Mouse (Mus musculus) CH12.LX (cell line): ENCODE results near the gene Olfr145. TPM values are rescaled to one million over a fixed set of nuclear protein-coding genes. Genes with fewer than 3 reads are reported as not detected.

ENCODE experiments used
- DNase-seq: peaks from one replicate; pipeline ENCODE4 v3.0.0-alpha.2; 2013; ENCODE audit errors: extremely low read depth
- H3K27ac ChIP-seq: 2 replicates; pipeline ENCODE4 v1.5.1; 2012; ENCODE audit warnings: low read depth, mild to moderate bottlenecking, control low read depth, moderate library complexity; ENCODE audit not compliant: insufficient read depth
- H3K27me3 ChIP-seq: replicated peaks from 2 replicates; pipeline ENCODE3; 2012; ENCODE audit warnings: inconsistent platforms
- H3K36me3 ChIP-seq, 2 experiments: replicated peaks in 1 of 2; 2 replicates each; pipeline versions ENCODE3 to v1.6.1; 2012; ENCODE audit warnings: inconsistent platforms in 1 of 2, low read length in 1 of 2, mild to moderate bottlenecking in 1 of 2, mixed read lengths in 1 of 2, moderate library complexity in 1 of 2; ENCODE audit not compliant: control insufficient read depth in 1 of 2, insufficient read depth in 1 of 2
- H3K4me1 ChIP-seq, 2 experiments: 2 replicates each; pipeline ENCODE4 v1.6.1; 2012; ENCODE audit warnings: inconsistent platforms in 1 of 2, moderate library complexity in 1 of 2; ENCODE audit not compliant: insufficient read depth in 2 of 2, control insufficient read depth in 1 of 2
- H3K4me2 ChIP-seq: 2 replicates; pipeline ENCODE4 v1.6.1; 2012; ENCODE audit warnings: low read depth, mild to moderate bottlenecking, control low read depth; ENCODE audit not compliant: poor library complexity, insufficient read depth, severe bottlenecking
- H3K4me3 ChIP-seq, 3 experiments: fragments of 150-350 bp in 1 of 3; sonication (generic) in 1 of 3; replicated peaks in 1 of 3; 2 replicates each; pipeline versions ENCODE3 to v1.5.1; 2011 to 2012; ENCODE audit warnings: low read depth in 2 of 3, low read length in 2 of 3, mild to moderate bottlenecking in 2 of 3, moderate library complexity in 2 of 3, control low read depth in 1 of 3, improper control_type of control experiment in 1 of 3, inconsistent platforms in 1 of 3, mixed read lengths in 1 of 3; ENCODE audit not compliant: poor library complexity in 1 of 3
- H3K79me2 ChIP-seq: replicated peaks from 2 replicates; pipeline ENCODE4 v1.6.1; 2012; ENCODE audit warnings: mild to moderate bottlenecking, moderate library complexity; ENCODE audit not compliant: control insufficient read depth, poor library complexity, insufficient read depth, severe bottlenecking; ENCODE audit errors: extremely low read depth
- H3K9ac ChIP-seq: 2 replicates; pipeline ENCODE4 v1.6.1; 2012; ENCODE audit warnings: low read depth, mild to moderate bottlenecking, control low read depth, moderate library complexity; ENCODE audit not compliant: insufficient read depth
- H3K9me3 ChIP-seq: replicated peaks from 2 replicates; pipeline ENCODE3; 2012; ENCODE audit warnings: low read length, inconsistent platforms, mixed read lengths
- BHLHE40 ChIP-seq: IDR thresholded peaks from 2 replicates; pipeline ENCODE4 v1.6.1; 2011; ENCODE audit warnings: mild to moderate bottlenecking, low read depth, low read length, improper control_type of control experiment
- CHD1 ChIP-seq: IDR thresholded peaks from 2 replicates; pipeline ENCODE4 v1.6.1; 2012; ENCODE audit warnings: low read depth, low read length, improper control_type of control experiment, inconsistent platforms
- CHD2 ChIP-seq: IDR thresholded peaks from 2 replicates; pipeline ENCODE4 v1.6.1; 2011; ENCODE audit warnings: low read length, improper control_type of control experiment
- CTCF ChIP-seq, 2 experiments: IDR thresholded peaks in 1 of 2; conservative IDR thresholded peaks in 1 of 2; 2 replicates each; pipeline ENCODE4 v1.5.1; 2011 to 2012; ENCODE audit warnings: low read depth in 2 of 2, low read length in 2 of 2, improper control_type of control experiment in 1 of 2, inconsistent platforms in 1 of 2, mild to moderate bottlenecking in 1 of 2, moderate library complexity in 1 of 2
- ELF1 ChIP-seq: IDR thresholded peaks from 2 replicates; pipeline ENCODE4 v1.6.1; 2014; ENCODE audit warnings: low read depth, mild to moderate bottlenecking, inconsistent platforms, low read length, improper control_type of control experiment
- EP300 ChIP-seq: IDR thresholded peaks from 2 replicates; pipeline ENCODE4 v1.6.1; 2011; ENCODE audit warnings: low read length, improper control_type of control experiment
- ETS1 ChIP-seq: conservative IDR thresholded peaks from 2 replicates; pipeline ENCODE4 v1.6.1; 2012; ENCODE audit warnings: low read depth, mild to moderate bottlenecking, inconsistent platforms, low read length, improper control_type of control experiment, moderate library complexity
- JUN ChIP-seq: IDR thresholded peaks from 2 replicates; pipeline ENCODE4 v1.6.1; 2011; ENCODE audit warnings: low read depth, mild to moderate bottlenecking, low read length, improper control_type of control experiment, moderate library complexity; ENCODE audit not compliant: insufficient read depth
- JUND ChIP-seq: conservative IDR thresholded peaks from 2 replicates; pipeline ENCODE4 v1.6.1; 2011; ENCODE audit warnings: low read depth, low read length, improper control_type of control experiment
- KAT2A ChIP-seq: IDR thresholded peaks from 2 replicates; pipeline ENCODE4 v1.6.1; 2012; ENCODE audit warnings: low read length, improper control_type of control experiment, inconsistent platforms; ENCODE audit not compliant: insufficient replicate concordance
- MAFK ChIP-seq: IDR thresholded peaks from 2 replicates; pipeline ENCODE4 v1.6.1; 2011; ENCODE audit warnings: low read length, improper control_type of control experiment; ENCODE audit not compliant: insufficient replicate concordance
- MAX ChIP-seq: IDR thresholded peaks from 2 replicates; pipeline ENCODE4 v1.6.1; 2011; ENCODE audit warnings: low read length, improper control_type of control experiment
- MAZ ChIP-seq: IDR thresholded peaks from 2 replicates; pipeline ENCODE4 v1.6.1; 2012; ENCODE audit warnings: low read depth, mild to moderate bottlenecking, inconsistent platforms, low read length, improper control_type of control experiment, moderate library complexity
- MEF2A ChIP-seq: IDR thresholded peaks from 2 replicates; pipeline ENCODE4 v1.6.1; 2014; ENCODE audit warnings: low read depth, mild to moderate bottlenecking, inconsistent platforms, low read length, improper control_type of control experiment, borderline replicate concordance
- MXI1 ChIP-seq: IDR thresholded peaks from 2 replicates; pipeline ENCODE4 v1.6.1; 2011; ENCODE audit warnings: mild to moderate bottlenecking, low read depth, low read length, improper control_type of control experiment
- NELFE ChIP-seq: IDR thresholded peaks from 2 replicates; pipeline ENCODE4 v1.6.1; 2011; ENCODE audit warnings: low read depth, low read length, improper control_type of control experiment
- PAX5 ChIP-seq: IDR thresholded peaks from 2 replicates; pipeline ENCODE4 v1.6.1; 2012; ENCODE audit warnings: low read length, inconsistent platforms, mixed read lengths
- POLR2A ChIP-seq: IDR thresholded peaks from 2 replicates; pipeline ENCODE4 v1.6.1; 2011; ENCODE audit warnings: low read depth, mild to moderate bottlenecking, improper control_type of control experiment, low read length
- POLR2AphosphoS2 ChIP-seq: IDR thresholded peaks from 2 replicates; pipeline ENCODE4 v1.6.1; 2011; ENCODE audit warnings: low read depth, low read length, improper control_type of control experiment
- SIN3A ChIP-seq: IDR thresholded peaks from 2 replicates; pipeline ENCODE4 v1.6.1; 2012; ENCODE audit warnings: low read length, improper control_type of control experiment, inconsistent platforms
- SMC3 ChIP-seq: IDR thresholded peaks from 2 replicates; pipeline ENCODE4 v1.6.1; 2011; ENCODE audit warnings: low read depth, low read length, improper control_type of control experiment
- TBP ChIP-seq: conservative IDR thresholded peaks from 2 replicates; pipeline ENCODE4 v1.6.1; 2011; ENCODE audit warnings: low read depth, low read length, improper control_type of control experiment
- TCF12 ChIP-seq: IDR thresholded peaks from 2 replicates; pipeline ENCODE4 v1.6.1; 2014; ENCODE audit warnings: low read depth, mild to moderate bottlenecking, inconsistent platforms, low read length, improper control_type of control experiment
- UBTF ChIP-seq: IDR thresholded peaks from 2 replicates; pipeline ENCODE4 v1.6.1; 2012; ENCODE audit warnings: low read depth, mild to moderate bottlenecking, inconsistent platforms, low read length, improper control_type of control experiment, moderate library complexity
- USF2 ChIP-seq: conservative IDR thresholded peaks from 2 replicates; pipeline ENCODE4 v1.6.1; 2011; ENCODE audit warnings: low read depth, low read length, improper control_type of control experiment
- ZC3H11A ChIP-seq: IDR thresholded peaks from 2 replicates; pipeline ENCODE4 v1.6.1; 2012; ENCODE audit warnings: low read depth, mild to moderate bottlenecking, inconsistent platforms, low read length, improper control_type of control experiment
- ZKSCAN1 ChIP-seq: IDR thresholded peaks from 2 replicates; pipeline ENCODE4 v1.6.1; 2012; ENCODE audit warnings: low read depth, inconsistent platforms, low read length, improper control_type of control experiment, borderline replicate concordance
- ZMIZ1 ChIP-seq: IDR thresholded peaks from 2 replicates; pipeline ENCODE4 v1.6.1; 2012; ENCODE audit warnings: low read depth, mild to moderate bottlenecking, inconsistent platforms, low read length, improper control_type of control experiment
- dilution Hi-C: fragments of 300-500 bp; cut with MboI; formaldehyde crosslinking; loops from 2 replicates; pipeline ENCODE4 v1.14.3; 2020; ENCODE audit warnings: low sequenced_read_pairs; ENCODE audit not compliant: extremely low pct_unique_long_range_greater_than_20kb, extremely low pct_ligation_motif_present
- in situ Hi-C: fragments of 300-500 bp; cut with MboI; formaldehyde crosslinking; loops from 3 replicates; pipeline ENCODE4 v1.14.3; 2019; ENCODE audit warnings: low sequenced_read_pairs, low pct_ligation_motif_present, low pct_unique_long_range_greater_than_20kb, mixed read lengths
- polyA plus RNA-seq: library from polyadenylated mRNA; unstranded; fragments of >175 nt; gene quantifications from 2 replicates; pipeline ENCODE4 v1.2.1, GENCODE M21; 2012; ENCODE audit warnings: low read depth; ENCODE audit not compliant: insufficient read length
- total RNA-seq, 2 experiments: library from RNA; depleted of rRNA; stranded (reverse); fragments of 300-350 nt in 1 of 2; fragments of >200 nt in 1 of 2; gene quantifications; 2 replicates each; pipeline ENCODE4 v1.2.3; 2012 to 2014

Olfr145 gene
- total and polyA plus RNA-seq, 3 experiments: not detected

DNA sequence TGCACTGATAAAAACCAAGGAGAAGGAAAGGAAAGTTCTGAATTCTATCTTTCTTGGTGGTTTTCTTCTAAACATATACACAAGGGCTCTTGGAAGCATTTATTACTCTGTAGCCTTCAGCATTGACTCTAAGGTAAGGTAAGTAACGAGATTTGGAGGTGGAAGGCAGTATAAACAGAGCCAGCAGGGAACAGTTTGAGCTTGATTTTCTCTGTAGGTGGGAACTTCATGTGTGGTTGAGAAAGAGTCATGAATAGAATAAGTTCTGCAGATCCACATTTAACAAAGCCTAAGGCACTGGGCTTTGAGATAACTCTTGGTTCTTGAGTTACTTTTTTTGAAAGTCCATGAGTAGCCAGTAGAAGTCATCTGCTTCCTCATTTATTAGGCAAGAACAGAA lies 21.5 kb downstream of the Olfr145 start:
- no peak for DNase-seq
- Histone ChIP-seq H3K4me3 (no peak overlapping the region), H3K9ac (no peak overlapping the region), H3K4me1 (no peaks in the 10 kb centered on the region), H3K36me3 (no peaks in the 10 kb centered on the region), H3K27me3 (no peaks in the 10 kb centered on the region), H3K79me2 (no peaks in the 10 kb centered on the region), H3K9me3 (no peaks in the 10 kb centered on the region), H3K4me2 (no peak overlapping the region), H3K27ac (no peak overlapping the region)
- in situ Hi-C loops: no loop called here
- dilution Hi-C loops: no loop called here
- no peak for TF ChIP-seq UBTF
- TF ChIP-seq MAX: no peak
- no peak for TF ChIP-seq ETS1
- no peak for TF ChIP-seq CHD1
- TF ChIP-seq ZKSCAN1: no peak
- TF ChIP-seq MAFK: no peak
- TF ChIP-seq PAX5: no peak
- no peak for TF ChIP-seq TBP
- TF ChIP-seq SIN3A: no peak
- no peak for TF ChIP-seq SMC3
- no peak for TF ChIP-seq ZC3H11A
- no peak for TF ChIP-seq USF2
- TF ChIP-seq NELFE: no peak
- no peak for TF ChIP-seq CHD2
- TF ChIP-seq MAZ: no peak

DNA sequence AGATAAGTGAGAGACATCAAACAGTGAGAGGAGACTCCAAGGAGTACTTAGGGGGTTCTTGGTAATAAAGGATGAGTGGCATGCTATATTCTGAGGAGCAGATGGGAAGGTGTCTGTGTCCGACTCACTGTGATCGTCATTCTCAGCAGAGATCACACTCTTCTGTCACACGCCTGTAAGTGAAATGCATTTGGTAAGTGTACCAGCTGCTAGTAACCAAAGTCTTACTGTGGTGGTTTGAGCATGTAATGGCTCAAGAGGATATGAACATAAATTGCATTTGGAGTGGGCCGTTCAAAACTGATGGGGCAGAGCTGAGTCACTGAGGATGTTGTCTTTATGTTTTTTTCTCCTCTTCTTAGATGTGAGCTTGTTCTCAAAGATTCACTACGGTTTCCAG lies 27.7 kb downstream of the Olfr145 start:
- Histone ChIP-seq H3K27me3 (no peaks in the 10 kb centered on the region), H3K4me1 (no peaks in the 10 kb centered on the region), H3K4me3 (no peak overlapping the region), H3K9ac (no peak overlapping the region), H3K9me3 (no peaks in the 10 kb centered on the region), H3K79me2 (no peaks in the 10 kb centered on the region), H3K27ac (no peak overlapping the region), H3K4me2 (no peak overlapping the region), H3K36me3 (no peaks in the 10 kb centered on the region)
- TF ChIP-seq POLR2A (no peak), CTCF (conservative IDR thresholded peaks at IDR 0.05 in 1 of 2, IDR thresholded peaks at IDR 0.05 in 1 of 2; ENCODE audit: low read depth in 2 of 2, low read length in 2 of 2) (no peak), ETS1 (no peak), MEF2A (no peak), JUND (no peak), ZKSCAN1 (no peak), TCF12 (no peak), KAT2A (no peak), MAX (no peak), CHD2 (no peak), MXI1 (no peak), JUN (no peak), TBP (no peak), BHLHE40 (no peak), EP300 (no peak), CHD1 (no peak), POLR2AphosphoS2 (no peak), ZMIZ1 (no peak), ELF1 (no peak)
- in situ Hi-C loops (no loop called here), dilution Hi-C loops (no loop called here)
- DNase-seq: no peak
